Mouse (Mus musculus): ENCODE measurements around the gene Gab3. TPM values are rescaled to one million over a fixed set of nuclear protein-coding genes. Genes with fewer than 3 reads are reported as not detected.
A peak's percentile ranks its signal among the peaks of the same experiment; 100 is the strongest.
"Not testable (repeated sequence)": the region's sequence is repeated elsewhere in the genome, so short reads cannot be mapped to it uniquely, and the experiment has no call there.

The Gab3 gene
- polyA plus RNA-seq, 1 experiment from 2014 or later: 1.0 TPM

- Histone ChIP-seq H3K4me2 (peak within 1 kb of the TSS; percentile 53), H3K4me1 (replicated peaks) (no peaks in the 10 kb centered on the region), H3K36me3 (peaks cover 14% of the 10 kb centered on the region), H3K9me3 (no peaks in the 10 kb centered on the region), H3K9ac (replicated peaks) (peak within 1 kb of the TSS; percentile 65), H3K4me3 (replicated peaks) (peak within 1 kb of the TSS; percentile 53), H3K27ac (peak within 1 kb of the TSS; percentile 79), H3K27me3 (no peaks in the 10 kb centered on the region)
- ATAC-seq (ENCODE audit: insufficient number of reproducible peaks, insufficient read depth, low FRiP score, low TSS enrichment, low read depth): peak; percentile 99
- WGBS: 21% methylated on average over 29 of the region's 29 CpGs
These were observed 10.3 kb upstream of the Gab3 start, which contains the start of gene Dkc1 for GRCm38 (mm10) chrX:75095369-75096162. Gene Dkc1 (plus strand): TSS chrX:75095854.

- Histone ChIP-seq H3K36me3 (no peaks in the 10 kb centered on the region), H3K4me2 (no peak overlapping the region), H3K27me3 (no peaks in the 10 kb centered on the region), H3K4me1 (replicated peaks) (no peaks in the 10 kb centered on the region), H3K4me3 (replicated peaks) (no peak overlapping the region), H3K9me3 (no peaks in the 10 kb centered on the region), H3K9ac (replicated peaks) (no peak overlapping the region), H3K27ac (no peak overlapping the region)
- no peak for ATAC-seq (ENCODE audit: insufficient number of reproducible peaks, insufficient read depth, low FRiP score, low TSS enrichment, low read depth)
- WGBS: 35% methylated on average over 1 of the region's 1 CpGs
These were observed 396 bp upstream of the Gab3 start for GRCm38 (mm10) chrX:75085654-75086053.

GRCm38 (mm10) chrX:75083982-75084773, 1.1 kb downstream of the Gab3 start:
- 30% methylated on average over 23 of the region's 26 CpGs for WGBS
- Histone ChIP-seq H3K4me1 (replicated peaks) (no peaks in the 10 kb centered on the region), H3K9me3 (no peaks in the 10 kb centered on the region), H3K4me2 (peak overlapping the region; percentile 61), H3K4me3 (replicated peaks) (peak overlapping the region; percentile 48), H3K27ac (no peak overlapping the region), H3K36me3 (no peaks in the 10 kb centered on the region), H3K9ac (replicated peaks) (peak overlapping the region; percentile 31), H3K27me3 (no peaks in the 10 kb centered on the region)
- peak; percentile 56 for ATAC-seq (ENCODE audit: insufficient number of reproducible peaks, insufficient read depth, low FRiP score, low TSS enrichment, low read depth)

DNA sequence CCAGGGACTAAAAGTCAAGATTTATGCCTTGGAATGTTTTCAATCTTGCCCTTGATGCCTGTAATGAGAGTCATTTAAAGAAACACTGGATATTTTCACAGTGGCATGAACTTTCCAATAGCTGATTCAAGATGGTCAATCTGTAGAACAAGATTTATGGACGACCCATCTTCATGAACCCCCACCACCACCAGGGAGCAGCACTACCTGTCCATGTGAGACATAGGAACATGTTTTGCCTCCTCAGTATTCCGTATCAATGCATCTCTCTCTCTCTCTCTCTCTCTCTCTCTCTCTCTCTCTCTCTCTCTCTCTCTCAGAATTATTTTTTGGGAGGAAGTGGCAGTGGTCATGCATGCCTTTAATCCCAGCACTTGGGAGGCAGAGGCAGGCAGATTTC, 2.9 kb downstream of the Gab3 start:
- H3K9ac ChIP-seq (replicated peaks): no peak overlapping the region
- 65% methylated on average over 2 of the region's 2 CpGs for WGBS
- no peak overlapping the region for H3K4me2 ChIP-seq
- H3K4me1 ChIP-seq (replicated peaks): no peaks in the 10 kb centered on the region
- no peaks in the 10 kb centered on the region for H3K27me3 ChIP-seq
- no peaks in the 10 kb centered on the region for H3K9me3 ChIP-seq
- H3K36me3 ChIP-seq: no peaks in the 10 kb centered on the region
- H3K4me3 ChIP-seq (replicated peaks): no peak overlapping the region
- ATAC-seq (ENCODE audit: insufficient number of reproducible peaks, insufficient read depth, low FRiP score, low TSS enrichment, low read depth): no peak
- no peak overlapping the region for H3K27ac ChIP-seq

DNA sequence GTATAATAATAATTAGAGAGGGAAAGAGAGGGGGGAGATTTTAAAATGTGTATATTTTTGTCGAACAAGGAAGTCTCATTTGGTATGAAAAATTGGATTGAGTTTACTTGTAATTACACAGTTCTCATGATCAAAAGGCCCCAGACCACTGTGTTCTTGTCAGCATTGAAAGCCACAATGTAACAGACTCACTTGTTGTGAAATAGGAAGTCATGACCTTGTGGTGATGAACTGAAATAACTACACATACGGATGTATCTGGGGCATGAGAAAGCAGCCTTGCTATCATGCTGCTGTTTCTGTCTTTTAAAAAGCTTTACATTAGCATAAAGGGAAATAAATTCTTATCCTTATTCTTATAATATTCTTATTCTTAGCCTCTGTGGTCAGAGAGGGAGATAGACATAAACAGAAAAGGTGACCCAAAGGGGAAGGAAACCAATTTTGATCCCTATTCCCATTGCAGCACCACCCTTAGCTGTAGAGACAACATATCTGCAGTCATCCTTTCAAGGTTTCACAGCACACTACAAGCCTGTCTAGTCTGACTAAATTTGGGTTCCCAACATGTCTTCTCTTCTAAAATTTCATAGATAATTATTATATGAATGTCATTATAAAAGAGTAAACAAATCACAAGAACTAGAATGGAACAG, 29.0 kb downstream of the Gab3 start:
- Histone ChIP-seq H3K36me3 (no peaks in the 10 kb centered on the region), H3K27me3 (no peaks in the 10 kb centered on the region), H3K9ac (replicated peaks) (no peak overlapping the region), H3K9me3 (no peaks in the 10 kb centered on the region), H3K4me1 (replicated peaks) (no peaks in the 10 kb centered on the region), H3K4me3 (replicated peaks) (no peak overlapping the region), H3K27ac (no peak overlapping the region), H3K4me2 (no peak overlapping the region)
- ATAC-seq (ENCODE audit: insufficient number of reproducible peaks, insufficient read depth, low FRiP score, low TSS enrichment, low read depth): no peak
- WGBS: 95% methylated on average over 2 of the region's 2 CpGs

GRCm38 (mm10) chrX:75046921-75047635, 38.2 kb downstream of the Gab3 start:
- no peaks in the 10 kb centered on the region for H3K4me1 ChIP-seq (replicated peaks)
- H3K9me3 ChIP-seq: no peaks in the 10 kb centered on the region
- 61% methylated on average over 3 of the region's 3 CpGs for WGBS
- H3K27me3 ChIP-seq: no peaks in the 10 kb centered on the region
- no peaks in the 10 kb centered on the region for H3K36me3 ChIP-seq
- H3K4me2 ChIP-seq: no peak overlapping the region
- ATAC-seq (ENCODE audit: insufficient number of reproducible peaks, insufficient read depth, low FRiP score, low TSS enrichment, low read depth): no peak
- H3K9ac ChIP-seq (replicated peaks): no peak overlapping the region
- no peak overlapping the region for H3K27ac ChIP-seq
- H3K4me3 ChIP-seq (replicated peaks): no peak overlapping the region

GRCm38 (mm10) chrX:75045931-75046330, 39.3 kb downstream of the Gab3 start:
- no peak for ATAC-seq (ENCODE audit: insufficient number of reproducible peaks, insufficient read depth, low FRiP score, low TSS enrichment, low read depth)
- Histone ChIP-seq H3K4me2 (no peak overlapping the region), H3K36me3 (no peaks in the 10 kb centered on the region), H3K27ac (no peak overlapping the region), H3K4me1 (replicated peaks) (no peaks in the 10 kb centered on the region), H3K9me3 (no peaks in the 10 kb centered on the region), H3K4me3 (replicated peaks) (no peak overlapping the region), H3K27me3 (no peaks in the 10 kb centered on the region), H3K9ac (replicated peaks) (no peak overlapping the region)
- 89% methylated on average over 1 of the region's 1 CpGs for WGBS

- no peak overlapping the region for H3K4me3 ChIP-seq (replicated peaks)
These were observed 40.7 kb downstream of the Gab3 start for GRCm38 (mm10) chrX:75044595-75044994.

DNA sequence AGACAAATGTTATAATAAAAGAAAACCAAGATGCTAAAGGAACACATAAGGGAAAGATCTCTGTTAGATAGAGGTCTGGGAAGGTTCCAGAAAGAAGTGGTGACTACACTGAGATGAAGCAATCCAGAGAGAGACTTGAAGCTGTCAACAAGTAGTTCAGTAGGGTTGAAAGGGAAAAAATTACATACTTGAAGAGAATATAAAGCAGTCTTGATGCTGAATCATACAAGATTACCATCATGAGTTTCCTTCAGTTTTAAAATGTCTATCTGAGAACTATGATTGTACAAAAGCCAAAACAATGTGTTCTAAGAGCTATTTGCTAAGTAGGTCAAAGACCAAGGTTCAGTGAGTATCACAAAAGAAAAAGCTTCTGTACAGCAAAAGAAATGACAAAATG, 48.6 kb downstream of the Gab3 start:
- Histone ChIP-seq H3K27me3 (no peaks in the 10 kb centered on the region), H3K9ac (replicated peaks) (no peak overlapping the region), H3K4me1 (replicated peaks) (no peaks in the 10 kb centered on the region), H3K9me3 (no peaks in the 10 kb centered on the region), H3K36me3 (no peaks in the 10 kb centered on the region), H3K4me2 (no peak overlapping the region), H3K4me3 (replicated peaks) (no peak overlapping the region), H3K27ac (no peak overlapping the region)
- ATAC-seq (ENCODE audit: insufficient number of reproducible peaks, insufficient read depth, low FRiP score, low TSS enrichment, low read depth): no peak

More at GRCm38 (mm10) chrX:75044595-75044994, 40.7 kb downstream of the Gab3 start:
- Histone ChIP-seq H3K27ac (no peak overlapping the region), H3K9ac (replicated peaks) (no peak overlapping the region), H3K4me2 (no peak overlapping the region), H3K9me3 (no peaks in the 10 kb centered on the region), H3K4me1 (replicated peaks) (no peaks in the 10 kb centered on the region), H3K36me3 (no peaks in the 10 kb centered on the region), H3K27me3 (no peaks in the 10 kb centered on the region)
- 67% methylated on average over 4 of the region's 4 CpGs for WGBS
- ATAC-seq (ENCODE audit: insufficient number of reproducible peaks, insufficient read depth, low FRiP score, low TSS enrichment, low read depth): no peak

DNA sequence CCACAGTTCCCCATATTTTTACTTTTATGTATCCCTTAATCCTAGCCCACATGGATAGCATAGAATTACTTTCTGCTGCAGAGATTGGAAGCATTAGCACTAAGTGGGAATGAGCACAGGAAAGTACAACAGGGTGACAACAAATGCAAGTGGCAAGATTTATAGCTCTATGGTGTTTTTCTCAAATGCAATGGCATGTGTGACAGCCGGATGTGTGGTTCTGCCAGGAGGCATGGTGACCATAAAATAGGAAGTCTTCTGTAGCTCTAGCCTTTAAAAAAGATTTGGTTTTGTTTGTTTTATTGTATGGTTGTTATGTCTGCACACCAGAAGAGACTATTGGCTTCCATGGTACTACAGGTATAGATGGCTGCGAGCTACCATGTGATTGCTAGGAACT, 50.1 kb downstream of the Gab3 start:
- H3K27ac ChIP-seq: no peak overlapping the region
- 60% methylated on average over 2 of the region's 2 CpGs for WGBS

GRCm38 (mm10) chrX:75034054-75034453, 51.2 kb downstream of the Gab3 start:
- not testable (repeated sequence) for ATAC-seq (ENCODE audit: insufficient number of reproducible peaks, insufficient read depth, low FRiP score, low TSS enrichment, low read depth)
- WGBS: 69% methylated on average over 1 of the region's 1 CpGs

More for the DNA sequence above, 50.1 kb downstream of the Gab3 start:
- no peak for ATAC-seq (ENCODE audit: insufficient number of reproducible peaks, insufficient read depth, low FRiP score, low TSS enrichment, low read depth)
- H3K9ac ChIP-seq (replicated peaks): no peak overlapping the region
- no peaks in the 10 kb centered on the region for H3K36me3 ChIP-seq
- no peaks in the 10 kb centered on the region for H3K4me1 ChIP-seq (replicated peaks)
- no peaks in the 10 kb centered on the region for H3K9me3 ChIP-seq
- no peak overlapping the region for H3K4me3 ChIP-seq (replicated peaks)
- no peaks in the 10 kb centered on the region for H3K27me3 ChIP-seq
- H3K4me2 ChIP-seq: no peak overlapping the region

More at GRCm38 (mm10) chrX:75034054-75034453, 51.2 kb downstream of the Gab3 start:
- H3K9ac ChIP-seq (replicated peaks); H3K9me3 ChIP-seq; H3K27me3 ChIP-seq; H3K27ac ChIP-seq; H3K4me2 ChIP-seq; H3K4me3 ChIP-seq (replicated peaks); H3K4me1 ChIP-seq (replicated peaks); H3K36me3 ChIP-seq: not testable (repeated sequence)

All from limb, embryonic 12.5 days (tissue).